Mouse (Mus musculus) erythroid progenitor cell, adult 5-6 weeks (primary cell): ENCODE results near the gene Mbnl1. TPM values are rescaled to one million over a fixed set of nuclear protein-coding genes. Genes with fewer than 3 reads are reported as not detected.

Experiments used
- ATAC-seq: replicated peaks from 2 replicates; pipeline ENCODE4 v1.8.0; 2016; ENCODE audit warnings: moderate number of reproducible peaks, mild to moderate bottlenecking, moderate TSS enrichment, inconsistent platforms; ENCODE audit not compliant: poor library complexity, low FRiP score, severe bottlenecking
- total RNA-seq, 2 experiments: library from RNA; stranded (forward) in 1 of 2; stranded (reverse) in 1 of 2; fragments of 150-400 nt in 1 of 2; fragments of 186-747, 209-891 nt in 1 of 2; gene quantifications; 2 replicates each; pipeline versions ENCODE4 v1.2.3 to v1.2.4; 2015 to 2017; ENCODE audit warnings: low replicate concordance in 2 of 2

Mbnl1 gene
- total RNA-seq, 2 experiments from 2014 or later = 329 to 380 TPM

DNA sequence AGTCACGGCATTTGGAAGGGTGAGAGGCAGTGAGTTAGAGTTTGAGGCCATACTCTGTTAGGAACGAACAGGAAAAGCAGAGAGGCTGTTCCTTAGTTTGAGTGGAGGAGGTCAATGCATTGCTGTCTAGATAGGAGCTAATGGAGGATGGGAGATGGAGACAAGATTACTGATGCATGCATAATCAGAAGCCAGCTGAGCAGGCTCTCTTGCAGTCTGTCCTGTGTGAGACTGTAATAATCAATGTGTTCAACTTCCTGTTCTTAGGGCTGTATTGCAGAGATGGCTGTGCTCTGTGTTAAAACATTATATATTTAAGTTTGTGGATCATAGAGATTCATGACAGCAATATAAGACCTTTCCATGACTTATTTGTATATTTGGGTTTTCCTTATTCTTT, 87.1 kb downstream of the Mbnl1 start:
- no peak for ATAC-seq

DNA sequence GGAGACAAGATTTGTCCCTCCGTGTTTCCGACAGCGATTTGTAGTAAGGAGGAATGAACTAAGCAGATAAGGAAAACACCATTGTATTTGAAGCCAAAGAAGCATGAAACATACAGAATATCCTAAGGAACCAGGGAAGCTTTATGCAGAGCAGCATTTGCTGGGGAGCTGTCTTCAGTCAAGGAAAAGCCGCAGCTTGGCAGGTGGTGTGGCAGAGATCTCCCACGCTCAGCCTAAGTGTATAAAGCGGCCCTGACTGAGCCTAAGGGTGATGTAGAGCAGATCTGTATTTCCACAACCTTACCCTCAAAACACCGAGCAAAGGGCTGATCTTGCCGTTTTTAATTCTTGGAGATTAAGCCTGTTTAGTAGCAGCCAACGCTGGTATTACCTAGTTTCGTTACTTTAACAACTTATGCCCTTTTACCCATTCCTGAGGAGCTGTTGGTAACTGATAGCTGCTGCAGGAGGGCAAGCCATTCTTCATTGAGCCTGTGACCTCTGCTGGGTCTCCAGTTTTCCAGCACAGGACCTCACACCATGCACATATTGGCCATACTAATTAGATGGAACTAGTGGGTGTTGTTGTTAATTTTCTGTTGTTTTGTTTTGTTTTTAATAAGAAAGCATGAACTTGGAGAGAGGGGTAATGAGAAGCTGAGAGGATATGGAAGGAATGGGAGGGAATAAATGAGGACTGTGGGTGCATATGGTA, 91.1 kb downstream of the Mbnl1 start:
- no peak for ATAC-seq

DNA sequence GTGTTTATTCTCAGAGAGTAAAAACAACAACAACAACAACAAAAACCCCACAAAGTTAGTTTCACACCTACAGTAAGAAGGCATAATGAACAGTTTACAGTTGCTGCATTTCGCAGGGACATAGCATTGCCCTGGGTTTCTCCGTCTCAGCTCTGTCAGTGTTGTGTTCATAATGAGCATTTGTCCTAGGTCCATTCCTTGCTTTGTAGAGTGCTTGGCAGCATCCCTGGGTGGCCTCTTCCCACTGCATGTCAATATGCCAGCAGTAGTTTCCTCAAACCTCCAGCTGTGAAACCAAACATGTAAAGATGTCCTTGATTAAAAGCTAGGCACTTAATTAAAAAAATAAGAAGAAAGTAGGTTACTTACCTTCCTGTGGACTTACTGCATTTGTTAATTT, 91.6 kb downstream of the Mbnl1 start:
- no peak for ATAC-seq

DNA sequence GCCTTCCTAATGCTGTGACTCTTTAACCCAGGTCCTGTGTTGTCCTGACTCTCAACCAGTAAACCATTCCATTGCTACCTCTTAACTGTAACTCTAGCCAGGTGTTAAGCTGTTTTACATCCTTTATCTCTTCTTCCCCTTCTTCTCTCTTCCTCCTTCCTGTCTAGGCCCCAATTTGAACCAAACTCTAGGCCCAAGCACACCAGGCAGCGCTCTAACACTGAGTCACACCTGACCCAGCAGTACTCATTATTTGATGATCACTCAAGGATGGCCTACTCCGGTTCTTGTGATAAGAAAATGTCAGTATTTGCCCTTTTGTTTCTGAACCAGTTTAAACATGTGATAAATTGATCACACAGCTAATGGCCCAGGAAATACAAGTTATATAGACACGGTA, 92.6 kb downstream of the Mbnl1 start:
- ATAC-seq = no peak

DNA sequence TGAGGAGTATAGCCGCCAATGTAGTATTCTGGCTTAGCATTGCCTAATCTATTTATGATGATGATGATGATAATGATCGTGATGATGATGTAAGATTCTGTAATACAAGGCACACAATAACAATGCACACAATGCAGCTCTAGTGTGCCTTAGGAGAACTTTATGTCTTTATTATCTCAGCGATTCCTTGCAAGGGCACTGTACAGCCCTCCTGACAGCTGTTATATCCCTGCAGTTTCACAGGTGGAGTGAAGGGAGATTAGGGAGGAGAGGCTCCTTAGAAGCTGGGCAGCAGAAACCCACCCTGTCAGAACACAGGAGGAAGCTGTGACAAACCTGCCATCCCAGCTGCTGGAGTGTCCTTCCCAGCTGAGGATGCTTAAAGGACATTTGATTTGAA, 93.3 kb downstream of the Mbnl1 start:
- ATAC-seq = no peak

DNA sequence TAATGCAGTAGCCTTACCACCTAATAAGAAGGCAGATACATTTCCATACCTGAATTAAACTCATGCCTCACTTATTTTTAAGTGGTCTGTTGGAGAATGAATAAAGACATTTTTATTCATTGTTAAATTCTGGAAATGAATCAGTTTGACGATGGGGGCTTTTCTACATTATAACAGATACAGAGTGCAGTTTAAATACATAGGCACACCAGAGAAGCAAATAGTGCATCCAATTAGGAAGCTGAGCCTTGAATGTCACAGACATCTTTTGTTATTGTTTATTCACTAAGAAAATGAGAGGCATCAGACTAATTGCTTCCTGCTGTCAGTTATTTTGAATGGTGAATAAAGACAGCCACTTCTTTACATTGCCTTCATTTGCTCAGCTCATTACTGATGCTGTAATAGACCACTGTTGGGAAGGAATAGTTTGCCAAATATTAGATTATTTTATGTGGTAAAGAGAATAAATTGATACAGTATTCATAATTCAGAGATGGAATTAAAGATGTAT, 95.6 kb downstream of the Mbnl1 start:
- no peak for ATAC-seq

DNA sequence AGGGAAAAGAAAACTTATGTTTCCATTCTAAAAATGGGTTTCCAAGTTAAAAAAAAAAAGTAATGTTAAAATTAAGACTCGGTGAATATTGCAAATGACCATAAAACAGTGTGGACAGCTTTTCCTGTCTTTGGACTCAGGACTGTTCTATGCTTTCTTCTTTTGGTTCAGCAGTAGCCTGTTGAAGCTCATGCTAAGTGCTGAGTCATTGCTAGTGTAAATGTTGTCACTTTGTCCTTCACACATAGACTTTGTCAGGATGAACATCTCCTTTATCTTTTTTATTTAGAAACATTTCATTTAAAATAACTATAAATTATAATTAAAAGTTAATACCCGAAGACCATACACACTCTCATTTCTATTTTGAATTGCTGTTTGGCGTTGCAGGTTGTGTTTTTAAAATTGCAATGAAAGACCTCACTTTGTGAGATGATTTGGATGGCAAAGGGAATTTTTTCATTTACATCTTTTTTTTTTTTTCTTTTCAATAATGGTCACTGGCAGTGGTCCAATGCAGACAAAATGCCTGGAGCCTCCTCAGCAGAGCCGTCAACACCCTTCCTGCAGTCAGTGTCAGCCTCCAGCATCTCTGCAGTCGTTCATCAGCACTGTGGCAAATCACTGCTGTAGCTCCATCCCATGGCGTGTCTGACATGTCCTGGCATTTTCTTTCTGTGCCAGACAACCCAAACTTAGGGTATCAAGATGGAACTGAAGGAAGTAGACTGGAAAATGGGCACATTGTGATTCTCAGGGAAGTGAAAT, 96.4 kb downstream of the Mbnl1 start:
- ATAC-seq = no peak

DNA sequence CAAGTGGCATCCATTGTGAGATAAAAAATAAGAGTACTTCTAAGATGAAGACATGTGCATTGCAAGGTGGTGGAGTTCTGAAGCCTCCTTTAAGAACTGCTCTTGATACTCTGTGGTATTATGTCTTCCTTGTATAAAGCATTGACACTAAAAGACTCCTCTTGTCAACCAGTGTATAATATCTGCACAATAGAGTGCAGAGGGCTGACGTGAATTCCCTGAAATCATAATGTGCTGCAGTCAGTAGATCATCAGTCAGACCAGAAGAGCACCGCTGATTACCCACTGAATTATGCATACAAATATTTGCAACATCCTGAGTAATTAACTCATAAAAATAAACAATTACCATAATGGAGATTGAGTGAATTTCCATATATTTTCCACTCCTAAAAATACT, 97.2 kb downstream of the Mbnl1 start:
- ATAC-seq = no peak

DNA sequence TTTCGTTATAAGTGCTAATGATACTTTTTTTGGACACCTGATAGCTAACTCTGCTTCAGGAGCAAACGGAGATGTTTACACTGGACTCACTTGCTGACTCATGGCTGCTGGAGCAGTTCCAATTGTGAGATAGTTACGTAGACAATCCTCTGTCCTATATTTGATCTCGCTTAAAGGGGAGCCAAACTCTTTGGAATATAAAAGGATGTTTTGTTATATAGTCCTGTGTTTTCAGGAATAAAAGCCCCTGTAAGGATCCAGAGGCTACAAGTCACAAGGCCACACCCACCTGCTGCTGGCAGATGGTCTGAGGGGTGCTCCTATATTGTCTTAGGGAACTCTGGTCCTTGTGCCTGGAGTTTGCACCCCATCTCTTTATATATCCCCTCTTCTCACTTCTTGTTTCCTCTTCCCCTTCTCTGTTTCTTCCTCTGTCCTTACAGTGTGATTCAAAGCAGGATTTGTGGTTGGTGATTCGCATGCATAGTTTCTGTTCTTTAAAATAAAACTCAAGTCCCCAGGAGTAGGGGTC, 97.9 kb downstream of the Mbnl1 start:
- peak; percentile 85 for ATAC-seq

DNA sequence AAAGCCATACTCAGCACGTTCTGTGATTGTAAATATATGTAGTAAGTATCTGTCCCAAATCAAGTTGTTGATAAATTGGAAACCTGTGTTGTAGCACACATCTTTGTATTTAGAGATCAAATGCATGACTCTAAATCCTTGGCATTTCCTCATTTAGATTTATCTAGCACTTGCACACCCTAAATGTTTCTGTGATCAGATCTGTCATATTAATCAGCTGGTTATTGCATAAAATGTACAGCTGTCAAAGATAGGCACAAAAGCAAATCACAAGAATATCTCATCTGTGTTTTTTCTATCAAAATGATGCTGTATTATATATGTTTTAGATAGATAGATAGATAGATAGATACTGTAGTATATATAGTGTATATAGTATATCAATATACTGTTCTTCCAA, 98.9 kb downstream of the Mbnl1 start:
- no peak for ATAC-seq

DNA sequence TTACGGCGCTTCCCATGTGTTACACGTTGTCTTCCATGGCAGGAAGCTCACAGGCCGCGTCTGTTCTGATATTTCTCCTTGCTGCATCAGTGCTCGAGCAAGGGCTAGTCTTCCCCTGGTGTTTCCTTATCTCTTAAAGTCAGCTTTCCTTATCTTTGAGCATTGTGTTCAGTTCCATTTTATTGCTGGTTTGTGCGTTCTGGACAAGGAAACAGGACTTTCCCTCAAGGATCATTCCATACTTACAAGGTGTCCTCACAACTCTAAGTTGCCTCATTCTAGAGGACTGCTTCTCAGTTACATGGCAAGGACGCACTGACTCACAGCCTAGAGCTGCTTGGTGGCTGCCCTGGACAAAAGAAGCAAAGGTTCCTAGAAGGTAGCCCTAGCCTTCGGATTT, 101.6 kb downstream of the Mbnl1 start:
- ATAC-seq = 0 out of 2 replicates have a peak, but pooled peaks have one; percentile 28

DNA sequence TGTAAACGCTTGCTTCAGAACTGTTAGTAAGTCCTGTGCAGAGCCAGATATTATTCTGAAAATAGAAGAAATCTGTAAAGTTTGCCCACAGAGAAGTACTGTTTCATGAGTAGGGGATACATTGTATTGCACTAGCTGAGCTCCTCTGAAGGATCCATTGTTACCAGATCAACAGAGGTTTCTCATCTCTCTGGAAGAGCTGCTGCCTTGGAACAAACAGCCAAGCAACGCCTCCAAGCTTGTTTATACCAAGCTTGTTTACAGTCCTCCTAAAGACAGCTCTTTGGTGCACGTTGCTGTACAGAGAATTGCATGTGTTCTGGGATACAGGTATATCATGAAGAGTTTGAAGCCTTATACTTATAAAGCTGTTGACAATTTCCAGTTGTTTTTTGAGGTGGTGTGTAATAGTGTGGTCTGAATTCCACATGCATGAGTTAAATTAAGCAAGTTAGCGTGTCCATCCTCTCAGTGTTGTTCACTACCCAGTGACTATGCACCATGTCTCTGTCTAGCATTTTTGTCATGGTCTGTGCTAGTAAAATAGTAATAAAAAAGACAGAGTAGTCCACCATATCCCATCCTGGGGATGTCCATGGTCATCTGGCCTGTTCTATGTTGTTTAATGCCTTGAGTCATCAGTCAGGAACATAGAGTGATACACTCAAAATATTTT, 102.4 kb downstream of the Mbnl1 start:
- ATAC-seq = no peak

DNA sequence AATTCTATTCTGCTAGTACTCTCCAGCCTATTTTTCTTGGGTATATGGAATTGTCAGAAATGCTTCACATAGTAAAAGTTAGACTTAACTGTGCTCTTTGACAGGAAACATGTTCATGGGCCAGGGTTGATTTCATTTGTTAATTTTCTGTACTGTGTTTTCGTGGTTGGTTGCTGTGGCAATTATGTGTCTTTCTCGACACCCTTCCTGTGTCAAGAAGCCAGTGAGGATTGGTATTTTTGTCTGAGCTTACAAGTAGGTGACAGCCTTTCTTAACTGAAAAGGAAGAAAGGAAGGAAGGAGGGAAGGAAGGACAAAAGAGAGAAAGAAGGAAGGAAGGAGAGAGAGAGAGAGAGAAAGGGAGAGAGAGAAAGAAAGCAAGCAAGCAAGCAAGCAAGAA, 103.3 kb downstream of the Mbnl1 start:
- no peak for ATAC-seq

DNA sequence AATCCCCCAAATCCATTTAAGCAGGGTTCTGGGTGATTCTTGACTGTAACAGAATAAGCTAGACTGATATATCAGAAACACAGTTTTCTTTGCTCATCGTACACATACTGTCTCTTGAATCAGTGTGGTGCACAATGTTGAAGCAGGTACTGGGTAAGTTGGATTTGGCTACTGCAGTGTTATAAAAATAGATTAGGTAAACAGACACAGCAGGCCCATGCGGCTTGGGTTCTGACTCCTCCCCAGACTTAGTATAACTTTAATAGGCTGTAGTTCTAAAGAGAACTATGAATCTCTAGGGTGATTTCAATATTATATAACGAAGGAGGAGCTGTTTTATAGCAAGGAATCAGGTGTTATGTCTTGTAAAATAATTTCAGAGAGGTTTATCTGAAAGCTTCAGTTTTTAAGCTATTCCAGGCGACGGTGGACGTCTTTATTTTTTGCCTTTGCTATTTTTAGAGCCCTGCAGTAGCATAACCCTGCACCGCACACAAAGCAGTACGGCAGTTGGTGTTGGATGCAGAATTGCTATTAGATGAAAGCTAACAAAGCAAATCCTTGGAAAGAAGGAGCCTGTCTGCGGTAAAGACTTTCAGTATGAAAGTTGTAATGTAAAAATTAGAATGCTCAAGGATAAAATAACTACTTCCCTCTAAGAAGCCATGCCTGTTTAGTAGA, 103.9 kb downstream of the Mbnl1 start:
- ATAC-seq = no peak

DNA sequence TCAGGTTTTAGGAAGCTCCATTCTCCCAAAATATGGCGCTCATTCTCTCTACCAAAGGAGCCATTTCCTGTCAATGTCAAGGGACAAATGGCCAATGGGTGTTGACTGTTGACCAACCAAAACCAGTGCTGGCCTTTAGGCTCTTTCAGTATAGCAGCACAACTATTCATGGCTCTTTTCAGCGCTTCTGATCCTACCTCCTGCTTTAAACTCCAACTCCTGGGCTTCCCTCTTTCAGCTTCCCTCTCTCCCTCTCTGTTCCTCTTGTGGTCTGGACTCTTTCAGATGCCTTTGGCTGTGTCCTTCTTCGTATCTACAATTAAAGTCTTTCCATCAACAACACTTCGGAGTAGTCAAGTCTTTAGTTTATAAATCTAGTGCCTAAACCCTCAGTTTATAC, 107.2 kb downstream of the Mbnl1 start:
- ATAC-seq = no peak

DNA sequence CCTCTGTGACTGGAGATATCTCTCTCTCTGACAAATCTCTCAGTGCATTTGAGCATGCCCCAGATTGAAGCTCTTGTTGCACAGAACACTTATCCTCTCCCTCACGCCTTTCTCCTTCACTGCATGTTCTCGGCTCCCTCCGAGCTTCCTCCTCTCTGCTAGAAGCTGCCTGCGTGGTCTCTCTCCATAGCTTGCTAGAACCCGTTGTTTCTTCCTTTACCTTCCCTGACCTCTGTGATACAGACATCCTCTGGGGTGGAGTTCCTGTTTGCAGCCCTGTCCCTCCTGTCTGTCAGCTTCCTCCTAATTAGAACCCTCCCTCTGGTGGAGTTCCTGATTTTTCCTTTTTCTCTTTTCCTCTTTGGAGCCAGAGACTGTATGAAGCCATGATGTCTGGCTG, 108.1 kb downstream of the Mbnl1 start:
- ATAC-seq = no peak

DNA sequence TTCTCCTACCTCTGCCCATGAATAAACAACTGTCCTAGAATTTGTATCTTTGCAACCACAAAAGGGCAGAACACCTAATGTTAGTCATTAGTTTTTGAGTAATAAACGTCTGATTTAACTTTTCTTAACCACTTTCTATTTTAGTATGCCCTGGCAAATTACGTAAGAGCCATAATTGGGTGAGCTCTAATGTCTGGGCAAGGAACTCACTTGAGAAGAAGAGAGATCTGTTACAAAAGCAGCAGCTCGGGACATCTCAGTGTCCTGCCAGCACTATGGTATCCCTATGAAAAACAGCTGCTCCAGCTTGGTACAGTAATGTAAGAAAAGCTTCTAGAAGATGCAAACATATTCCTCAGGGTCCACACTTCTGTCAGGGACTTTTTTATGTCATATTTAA, 109.5 kb downstream of the Mbnl1 start:
- ATAC-seq = no peak

DNA sequence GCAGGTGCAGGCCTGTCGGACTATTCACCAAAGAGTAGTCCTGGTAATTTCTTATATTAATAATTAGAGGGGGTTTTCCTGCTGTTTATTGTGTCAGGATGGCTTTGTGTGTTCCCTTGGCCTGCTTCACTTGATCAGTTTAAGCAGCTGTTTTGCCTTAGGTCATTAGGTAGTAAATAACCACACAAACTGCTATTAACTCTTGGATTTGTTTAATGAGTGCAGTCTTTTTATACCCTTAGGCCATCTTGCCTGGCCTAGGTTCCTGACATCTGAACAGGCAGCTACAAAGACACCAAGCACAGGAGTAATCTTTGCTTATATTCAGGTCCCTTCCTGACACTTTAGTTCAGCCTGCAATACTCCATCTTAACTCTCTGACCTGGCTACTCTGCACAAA, 110.0 kb downstream of the Mbnl1 start:
- ATAC-seq = no peak

DNA sequence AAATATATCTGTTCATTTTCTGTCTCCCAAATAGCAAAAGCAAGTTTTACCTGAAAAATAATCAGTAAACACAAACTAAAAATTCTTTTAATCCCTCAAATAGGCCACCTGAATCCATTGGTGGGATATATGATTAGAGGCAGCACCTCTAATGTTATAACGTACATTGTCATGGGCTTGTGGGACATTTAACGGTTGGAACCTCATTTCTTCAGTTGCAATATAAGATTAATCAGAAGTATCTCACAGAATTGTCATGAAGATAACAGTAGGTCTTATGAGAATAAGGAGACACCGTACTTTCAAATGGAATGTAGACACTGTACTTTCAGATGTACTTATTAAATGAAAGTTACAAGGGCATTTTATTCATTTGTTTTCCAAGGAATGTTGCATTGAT, 112.1 kb downstream of the Mbnl1 start:
- no peak for ATAC-seq

DNA sequence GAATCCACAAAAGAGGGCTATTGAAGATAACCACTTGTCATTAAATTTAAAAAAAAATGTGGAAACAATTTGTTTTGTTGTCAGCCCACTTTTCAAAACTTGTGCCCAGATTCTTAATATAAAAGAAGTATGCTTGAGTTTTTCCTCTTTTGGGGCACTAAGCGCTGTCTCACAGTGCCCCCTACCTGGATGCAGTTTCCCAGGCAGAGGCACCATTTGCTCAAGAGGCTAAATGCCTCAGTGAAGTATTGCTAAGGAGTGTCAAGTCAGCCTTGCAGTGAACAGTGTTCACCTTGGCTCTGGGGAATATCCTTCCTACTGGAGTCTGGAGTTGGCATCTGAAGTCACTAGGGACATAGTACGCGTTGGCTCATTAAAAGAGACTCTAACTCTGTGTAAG, 113.4 kb downstream of the Mbnl1 start:
- no peak for ATAC-seq
